Mouse (Mus musculus) erythroblast, embryonic 14.5 days (primary cell): ENCODE data around the gene Tgfb1. TPM values are rescaled to one million over a fixed set of nuclear protein-coding genes. Genes with fewer than 3 reads are reported as not detected.

Source experiments
- H3K27me3 ChIP-seq: 2 replicates; pipeline ENCODE4 v1.6.1; 2012; ENCODE audit warnings: inconsistent platforms; ENCODE audit not compliant: control insufficient read depth
- H3K36me3 ChIP-seq: 2 replicates; pipeline ENCODE4 v1.6.1; 2012; ENCODE audit warnings: mild to moderate bottlenecking, inconsistent platforms; ENCODE audit not compliant: control insufficient read depth
- H3K4me1 ChIP-seq: 2 replicates; pipeline ENCODE4 v1.6.1; 2012; ENCODE audit warnings: inconsistent platforms; ENCODE audit not compliant: control insufficient read depth
- H3K4me3 ChIP-seq: replicated peaks from 2 replicates; pipeline ENCODE3; 2012; ENCODE audit warnings: moderate library complexity, mild to moderate bottlenecking, inconsistent platforms
- H3K9me3 ChIP-seq: 2 replicates; pipeline ENCODE4 v1.6.1; 2012; ENCODE audit warnings: low read length, inconsistent platforms, mixed read lengths; ENCODE audit not compliant: control insufficient read depth
- GATA1 ChIP-seq: IDR thresholded peaks from 2 replicates; pipeline ENCODE4 v1.6.1; 2012; ENCODE audit warnings: low read length, inconsistent platforms, mixed read lengths
- TAL1 ChIP-seq: IDR thresholded peaks from 3 replicates; pipeline ENCODE4 v1.6.1; 2012; ENCODE audit warnings: low read length, inconsistent platforms, mixed read lengths
- polyA plus RNA-seq: library from polyadenylated mRNA; stranded (reverse); fragments of >175 nt; gene quantifications from 2 replicates; pipeline ENCODE4 v1.2.3, GENCODE M21; 2012

The Tgfb1 gene
- polyA plus RNA-seq = 21.9 and 23.6 TPM in 2 replicates

GRCm38 (mm10) chr7:25686680-25687531 is at the start of gene Tgfb1:
Gene Tgfb1 (plus strand): TSS chr7:25687002.
- peaks cover 53% of the 10 kb centered on the region for H3K36me3 ChIP-seq
- no peak for TF ChIP-seq TAL1
- no peak for TF ChIP-seq GATA1
- no peaks in the 10 kb centered on the region for H3K9me3 ChIP-seq
- H3K4me3 ChIP-seq = peak within 1 kb of the TSS; percentile 84
- H3K4me1 ChIP-seq = peaks cover 93% of the 10 kb centered on the region
- no peaks in the 10 kb centered on the region; the same call in 1 of the 2 replicates for H3K27me3 ChIP-seq

DNA sequence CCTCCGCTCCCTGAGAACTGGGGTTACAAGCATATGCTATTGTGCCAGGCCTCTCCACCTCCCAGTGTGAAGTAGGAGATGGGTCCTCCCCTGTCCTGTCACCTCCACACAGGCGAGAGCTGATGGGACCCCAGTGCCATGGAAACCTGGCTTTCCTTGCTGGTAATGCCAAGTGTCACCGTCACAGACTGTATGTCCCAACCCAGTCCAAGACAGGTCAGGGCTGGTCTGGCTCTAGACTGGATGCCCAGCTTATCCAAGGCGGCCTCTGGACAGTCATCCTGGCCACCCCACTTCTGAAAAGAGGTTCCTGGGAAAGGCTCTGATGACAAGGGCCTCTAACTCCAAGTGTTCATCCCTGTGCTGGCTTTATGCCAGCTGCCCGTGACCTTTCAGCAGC is 49.7 kb upstream of the Tgfb1 start:
- Histone ChIP-seq H3K9me3 (no peaks in the 10 kb centered on the region), H3K4me1 (peaks cover 2% of the 10 kb centered on the region; the same call in 1 of the 2 replicates), H3K4me3 (no peak overlapping the region), H3K27me3 (no peaks in the 10 kb centered on the region), H3K36me3 (peaks cover 21% of the 10 kb centered on the region)
- TF ChIP-seq GATA1 = no peak
- TF ChIP-seq TAL1 = no peak

DNA sequence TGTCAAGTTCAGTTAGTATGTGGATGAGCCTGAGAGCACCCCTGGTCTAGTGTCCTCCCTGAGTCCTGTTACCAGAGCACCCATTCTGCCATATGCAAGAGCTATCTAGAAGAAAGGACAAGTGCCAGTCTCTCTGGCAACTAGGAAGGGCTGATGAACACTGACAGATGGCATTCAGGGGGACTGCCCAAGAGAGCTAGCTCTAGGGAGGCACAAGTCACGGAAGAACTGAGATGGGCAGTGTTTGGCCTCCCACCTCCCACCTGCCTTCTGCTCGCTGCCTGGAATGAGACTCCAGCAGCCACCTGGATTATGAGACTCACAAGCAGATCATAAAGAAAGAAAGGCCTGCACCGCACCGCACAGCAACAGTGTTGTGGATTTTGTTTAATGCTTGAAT is 47.0 kb upstream of the Tgfb1 start:
- H3K27me3 ChIP-seq = no peaks in the 10 kb centered on the region; the same call in 1 of the 2 replicates
- peaks cover 4% of the 10 kb centered on the region for H3K4me1 ChIP-seq
- peaks cover 14% of the 10 kb centered on the region for H3K36me3 ChIP-seq
- no peak for TF ChIP-seq GATA1
- no peak for TF ChIP-seq TAL1
- H3K9me3 ChIP-seq = peaks cover 9% of the 10 kb centered on the region
- H3K4me3 ChIP-seq = no peak overlapping the region

DNA sequence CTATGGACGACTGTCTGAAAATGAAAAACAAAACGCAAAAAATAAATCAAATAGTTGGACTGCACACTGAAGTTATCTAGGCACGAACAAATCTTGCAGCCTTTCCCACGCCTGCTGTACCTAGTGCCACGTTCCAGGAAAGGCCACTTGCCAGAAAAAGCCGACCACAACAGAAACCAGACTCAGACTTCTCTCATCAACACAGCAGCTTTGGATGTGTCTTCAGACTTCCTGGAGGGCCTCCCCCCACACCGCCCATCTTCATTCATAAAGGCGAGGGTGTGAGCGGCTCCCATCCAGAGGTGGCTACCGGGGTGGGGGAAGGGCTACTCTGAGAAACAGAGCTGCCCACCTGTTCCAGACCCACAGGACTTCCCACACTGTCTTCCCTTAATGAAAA is 42.7 kb upstream of the Tgfb1 start:
- Histone ChIP-seq H3K36me3 (peaks cover 7% of the 10 kb centered on the region), H3K4me1 (peaks cover 4% of the 10 kb centered on the region)
- TF ChIP-seq GATA1 = no peak
- TF ChIP-seq TAL1 = no peak

DNA sequence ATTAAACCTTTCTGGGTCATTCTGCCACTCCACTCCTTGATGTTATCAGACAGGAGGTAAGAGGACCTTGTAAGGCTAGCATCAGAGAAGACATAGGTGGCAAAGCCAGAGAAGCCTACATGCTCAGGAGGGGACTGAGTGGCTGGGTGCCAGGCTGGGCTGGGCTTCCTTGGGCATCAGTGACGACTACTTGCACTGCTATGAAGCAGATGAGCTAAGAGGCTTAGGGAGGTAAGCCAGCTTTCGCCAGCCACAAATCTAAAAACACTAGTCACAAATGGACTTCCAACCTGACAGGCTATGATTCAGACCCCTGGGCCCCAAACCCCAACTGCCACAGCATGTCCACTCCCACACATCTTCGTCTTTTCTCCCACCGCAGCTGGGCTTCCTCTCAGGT is 42.2 kb upstream of the Tgfb1 start:
- H3K27me3 ChIP-seq = no peaks in the 10 kb centered on the region; the same call in 1 of the 2 replicates
- H3K4me1 ChIP-seq = peaks cover 6% of the 10 kb centered on the region
- H3K9me3 ChIP-seq = peaks cover 9% of the 10 kb centered on the region
- no peak overlapping the region for H3K4me3 ChIP-seq
- TF ChIP-seq TAL1 = no peak
- TF ChIP-seq GATA1 = no peak
- H3K36me3 ChIP-seq = peaks cover 5% of the 10 kb centered on the region

More for the DNA sequence above, 42.7 kb upstream of the Tgfb1 start:
- no peaks in the 10 kb centered on the region; the same call in 1 of the 2 replicates for H3K27me3 ChIP-seq
- no peak overlapping the region for H3K4me3 ChIP-seq
- H3K9me3 ChIP-seq = peaks cover 9% of the 10 kb centered on the region

DNA sequence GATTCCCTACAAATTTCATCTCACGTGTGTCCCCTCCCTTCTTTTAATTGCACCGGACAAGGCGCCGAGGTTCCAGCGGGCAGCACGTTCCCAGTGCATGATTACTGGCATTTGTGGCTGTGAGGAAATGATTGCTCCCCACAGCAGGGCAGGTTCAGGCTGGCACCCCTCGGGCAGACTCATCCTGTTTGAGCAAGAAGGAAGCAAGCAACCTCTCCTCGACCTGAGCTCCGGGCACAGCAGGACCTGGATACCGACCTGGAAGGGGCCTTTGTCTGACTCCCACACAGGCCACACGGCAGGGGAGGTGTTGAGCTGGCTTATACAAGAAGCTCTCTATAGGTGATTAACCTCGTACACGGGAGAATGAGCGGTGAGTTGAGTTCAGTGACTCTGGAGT is 41.7 kb upstream of the Tgfb1 start:
- H3K27me3 ChIP-seq = no peaks in the 10 kb centered on the region; the same call in 1 of the 2 replicates
- H3K4me3 ChIP-seq = no peak overlapping the region
- peaks cover 5% of the 10 kb centered on the region for H3K36me3 ChIP-seq
- H3K9me3 ChIP-seq = peaks cover 9% of the 10 kb centered on the region
- H3K4me1 ChIP-seq = peaks cover 10% of the 10 kb centered on the region
- no peak for TF ChIP-seq GATA1
- TF ChIP-seq TAL1 = no peak

- TF ChIP-seq TAL1 = no peak
- TF ChIP-seq GATA1 = no peak
- Histone ChIP-seq H3K4me3 (no peak overlapping the region), H3K9me3 (peaks cover 6% of the 10 kb centered on the region), H3K36me3 (peaks cover 2% of the 10 kb centered on the region; the same call in 1 of the 2 replicates), H3K27me3 (no peaks in the 10 kb centered on the region; the same call in 1 of the 2 replicates), H3K4me1 (peaks cover 9% of the 10 kb centered on the region)
Observed at GRCm38 (mm10) chr7:25647574-25648123, 39.2 kb upstream of the Tgfb1 start.

DNA sequence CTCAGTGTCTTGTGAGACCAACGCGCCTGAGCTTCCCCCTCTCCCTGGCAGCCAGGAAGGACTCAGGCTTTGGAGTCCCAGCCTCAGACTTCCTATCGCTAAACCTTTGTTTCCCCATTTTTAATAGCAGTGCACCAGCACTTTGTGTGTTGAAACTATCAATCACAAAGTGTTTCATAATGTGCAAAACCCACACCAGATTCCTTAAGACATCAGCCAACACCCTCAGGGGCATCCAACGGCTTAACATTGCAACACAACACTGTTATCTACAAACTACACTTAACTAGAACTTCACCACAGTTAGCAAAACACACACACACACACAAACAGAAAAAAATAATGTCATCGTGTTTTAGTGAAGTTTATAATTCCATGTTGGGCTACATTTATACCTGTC is 37.0 kb upstream of the Tgfb1 start:
- Histone ChIP-seq H3K36me3 (no peaks in the 10 kb centered on the region), H3K9me3 (no peaks in the 10 kb centered on the region), H3K27me3 (no peaks in the 10 kb centered on the region), H3K4me1 (peaks cover 7% of the 10 kb centered on the region; the same call in 1 of the 2 replicates), H3K4me3 (no peak overlapping the region)
- TF ChIP-seq GATA1 (no peak), TAL1 (no peak)

- Histone ChIP-seq H3K9me3 (no peaks in the 10 kb centered on the region), H3K27me3 (no peaks in the 10 kb centered on the region), H3K4me1 (peaks cover 7% of the 10 kb centered on the region; the same call in 1 of the 2 replicates), H3K4me3 (no peak overlapping the region), H3K36me3 (no peaks in the 10 kb centered on the region)
- no peak for TF ChIP-seq TAL1
- no peak for TF ChIP-seq GATA1
Observed at GRCm38 (mm10) chr7:25651281-25651680, 35.5 kb upstream of the Tgfb1 start.
